Mouse (Mus musculus): ENCODE data around the gene Acot8.

- TF ChIP-seq CTCF (IDR thresholded peaks at IDR 0.05; ENCODE audit: low read depth) = no peak
- TF ChIP-seq EP300 (optimal IDR thresholded peaks at IDR 0.05) = no peak
Observed at GRCm38 (mm10) chr2:164832032-164832747, 27.5 kb upstream of the Acot8 start.
